Mouse (Mus musculus): ENCODE results near the gene Pde4b.

Gene Pde4b

DNA sequence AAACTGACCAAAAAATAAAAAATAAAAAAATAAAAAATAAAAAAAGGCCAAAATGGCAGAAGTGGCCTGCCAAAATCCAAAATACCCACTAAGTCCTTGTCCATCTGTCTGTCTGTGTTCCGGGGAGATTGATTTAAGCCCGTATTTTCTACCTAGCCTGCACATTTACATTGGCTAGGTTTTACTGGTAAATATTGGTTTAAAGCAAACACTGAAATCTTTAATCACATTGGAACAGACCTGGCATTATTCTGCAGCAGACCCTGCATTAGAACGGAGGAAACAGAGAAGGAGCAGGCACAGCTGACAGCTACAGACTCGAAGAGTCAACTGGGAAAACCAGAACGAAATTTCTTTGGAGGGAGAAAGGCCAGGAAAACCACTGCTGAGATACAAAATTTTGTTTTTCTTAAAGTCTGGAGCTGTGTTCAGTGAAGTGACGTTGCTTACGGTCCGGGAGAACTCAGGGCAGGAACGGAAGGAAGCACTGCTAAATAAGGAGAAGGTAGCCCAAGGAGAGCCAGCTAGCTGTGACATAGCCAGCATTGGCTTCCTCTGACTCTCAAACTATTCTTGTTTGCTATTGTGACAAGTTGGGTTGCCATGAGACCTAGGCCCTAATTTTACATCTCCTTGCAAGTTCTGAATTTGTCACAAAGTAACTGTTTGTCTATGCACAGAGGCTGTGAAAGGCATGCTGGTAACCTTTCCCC, 470.3 kb downstream of the Pde4b start:
- no peak for DNase-seq

DNA sequence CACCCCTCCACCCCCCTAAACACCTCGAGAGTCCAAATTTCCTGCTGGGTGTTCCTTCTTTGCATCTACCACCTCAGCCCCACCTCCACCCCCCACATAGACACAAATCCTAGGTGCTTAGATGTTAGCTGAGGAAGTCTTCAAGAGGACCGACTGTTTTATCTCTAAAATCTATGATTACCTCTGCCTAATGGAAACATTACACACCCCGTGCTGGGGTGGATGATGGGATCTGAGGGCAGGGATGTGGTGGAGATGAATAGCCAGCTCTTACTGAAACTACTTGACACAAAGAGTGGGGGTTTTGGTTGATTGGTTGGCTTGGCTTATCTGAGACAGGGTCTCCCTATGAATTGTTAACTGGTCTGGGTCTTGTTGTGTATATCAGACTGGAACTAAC, 471.0 kb downstream of the Pde4b start:
- no peak for DNase-seq

- no peak for DNase-seq
Measured at GRCm38 (mm10) chr4:102560676-102561280, 473.4 kb downstream of the Pde4b start.

- no peak for DNase-seq
Measured at GRCm38 (mm10) chr4:102563273-102563855, 476.0 kb downstream of the Pde4b start.

- DNase-seq, result no peak
Measured at GRCm38 (mm10) chr4:102564286-102564685, 476.9 kb downstream of the Pde4b start.

DNA sequence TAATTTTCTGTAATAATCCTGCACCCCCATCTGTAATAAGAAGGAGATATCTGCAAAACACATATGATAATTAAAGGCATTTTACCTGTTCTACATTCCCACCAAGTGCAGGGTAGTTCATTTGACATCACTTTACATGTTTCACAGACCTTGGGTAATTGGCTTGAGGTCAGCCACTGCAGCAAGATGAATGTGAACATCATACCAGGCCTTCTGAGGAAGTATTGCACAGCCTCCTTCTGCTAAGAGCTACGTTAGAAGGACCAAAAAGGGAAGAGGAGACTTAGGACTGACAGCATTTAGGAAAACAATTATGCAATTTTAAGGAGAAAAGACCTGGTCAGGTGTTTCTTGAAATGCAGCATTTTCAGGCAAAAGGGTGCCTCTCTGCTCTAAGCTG, 479.1 kb downstream of the Pde4b start:
- DNase-seq, result no peak

GRCm38 (mm10) chr4:102567111-102567510, 479.8 kb downstream of the Pde4b start:
- no peak for DNase-seq

- no peak for DNase-seq
Measured at GRCm38 (mm10) chr4:102567676-102568254, 480.4 kb downstream of the Pde4b start.

GRCm38 (mm10) chr4:102568591-102568990, 481.2 kb downstream of the Pde4b start:
- peak; percentile 74 for DNase-seq

DNA sequence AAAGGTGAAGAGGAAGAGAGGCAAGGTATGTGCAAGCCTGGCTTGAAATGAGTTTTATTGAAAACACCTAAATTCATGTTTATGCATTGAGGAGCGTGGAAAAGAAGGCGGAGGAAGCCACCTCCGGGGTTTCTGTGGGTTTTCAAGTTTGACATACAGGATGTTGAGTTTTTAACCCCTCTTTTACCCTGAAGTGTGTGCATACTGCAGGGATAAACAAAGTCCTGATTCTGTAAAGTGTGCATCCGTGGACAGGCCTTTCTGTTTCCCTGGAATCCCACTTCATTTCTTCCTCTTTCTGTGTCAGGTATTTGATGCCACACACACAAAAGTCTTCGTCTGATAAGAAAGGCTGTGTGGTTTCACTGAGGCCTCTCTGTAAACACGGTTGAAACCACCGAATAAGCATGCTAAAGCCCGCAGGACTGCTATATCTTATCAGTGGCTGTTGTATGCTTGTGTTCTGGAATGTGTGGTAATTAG, 481.8 kb downstream of the Pde4b start:
- DNase-seq, result peak; percentile 25

DNA sequence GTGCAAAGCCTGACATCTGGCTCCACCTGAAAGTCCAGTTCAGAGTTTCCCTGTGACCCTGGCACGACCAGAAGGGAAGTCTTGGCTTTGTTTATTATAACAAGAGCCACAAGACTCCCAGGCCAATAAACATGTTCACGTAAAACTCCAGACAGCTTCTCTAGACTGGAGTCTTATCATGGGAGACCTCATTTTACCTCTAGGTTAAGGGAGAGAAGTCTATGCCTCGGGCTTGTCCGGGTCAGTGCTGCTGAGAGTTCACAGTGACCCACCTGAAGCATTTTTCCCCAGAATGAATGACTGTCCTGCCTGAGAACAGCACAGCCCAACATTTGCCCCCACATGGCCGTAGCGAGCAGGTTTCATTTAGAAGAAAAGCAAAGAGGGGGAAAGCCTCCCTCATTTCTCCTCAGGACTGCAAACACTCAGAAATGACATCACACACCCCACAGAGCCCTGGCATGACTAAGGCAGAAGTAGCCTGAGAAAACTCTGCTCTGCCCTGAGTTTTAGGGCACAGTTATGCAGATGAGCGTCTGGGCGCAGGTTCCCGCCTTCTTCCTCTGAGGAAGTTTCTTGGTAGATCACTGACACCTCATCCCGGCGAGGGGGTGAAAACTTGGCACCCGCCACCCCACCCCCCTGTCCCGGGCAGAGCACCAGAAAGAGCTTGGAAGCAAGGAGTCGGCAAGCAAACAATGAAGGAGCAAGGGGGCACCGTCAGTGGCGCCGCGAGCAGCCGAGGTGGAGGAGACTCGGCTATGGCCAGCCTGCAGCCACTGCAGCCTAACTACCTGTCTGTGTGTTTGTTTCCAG, 482.8 kb downstream of the Pde4b start:
- peak; percentile 78 for DNase-seq

DNA sequence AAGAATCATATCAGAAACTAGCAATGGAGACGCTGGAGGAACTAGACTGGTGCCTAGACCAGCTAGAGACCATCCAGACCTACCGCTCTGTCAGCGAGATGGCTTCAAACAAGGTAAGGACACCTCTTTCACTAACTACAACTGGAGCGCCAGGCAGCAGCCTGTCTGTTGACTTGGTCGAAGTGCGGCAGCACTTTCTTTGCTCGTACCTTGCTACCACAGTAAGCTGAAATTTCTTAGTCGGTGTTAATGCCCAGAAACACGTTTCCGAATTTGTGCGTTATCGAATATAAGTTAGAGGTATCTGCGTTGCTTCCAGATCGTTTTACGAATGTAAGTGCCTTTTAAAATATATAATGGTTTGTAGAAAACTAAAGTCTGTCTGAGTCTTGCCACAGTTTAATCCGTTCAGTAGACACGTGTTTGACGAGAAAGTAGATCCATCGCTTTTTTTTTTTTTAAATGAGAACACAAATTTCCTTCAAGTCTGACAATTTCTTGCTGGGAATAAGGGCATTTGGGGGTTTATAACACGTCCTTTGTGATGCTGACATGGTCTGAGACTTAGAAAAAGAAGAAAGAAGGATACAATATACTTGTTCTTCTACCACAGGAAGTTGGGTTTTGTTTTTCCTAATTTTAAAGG, 483.5 kb downstream of the Pde4b start:
- DNase-seq, result no peak

DNA sequence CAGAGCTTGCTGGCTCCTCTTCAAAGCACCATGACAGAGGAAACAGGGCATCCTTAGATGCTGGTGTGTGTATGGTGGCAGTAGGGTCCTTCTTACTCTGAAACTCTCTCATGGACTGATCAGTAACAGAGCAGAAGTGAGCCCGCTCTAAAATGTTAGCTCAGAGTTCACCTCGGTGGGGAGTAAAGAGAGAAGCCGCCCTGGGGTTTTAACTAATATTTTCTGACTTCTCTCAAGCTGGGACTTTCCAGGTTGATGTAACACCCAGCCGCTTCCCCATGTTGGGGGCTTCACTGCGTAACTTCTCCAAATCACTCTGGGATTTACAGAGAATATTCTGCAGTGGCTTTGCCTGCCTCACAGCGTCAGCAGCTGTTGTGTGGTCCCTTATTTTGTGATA, 484.7 kb downstream of the Pde4b start:
- no peak for DNase-seq

DNA sequence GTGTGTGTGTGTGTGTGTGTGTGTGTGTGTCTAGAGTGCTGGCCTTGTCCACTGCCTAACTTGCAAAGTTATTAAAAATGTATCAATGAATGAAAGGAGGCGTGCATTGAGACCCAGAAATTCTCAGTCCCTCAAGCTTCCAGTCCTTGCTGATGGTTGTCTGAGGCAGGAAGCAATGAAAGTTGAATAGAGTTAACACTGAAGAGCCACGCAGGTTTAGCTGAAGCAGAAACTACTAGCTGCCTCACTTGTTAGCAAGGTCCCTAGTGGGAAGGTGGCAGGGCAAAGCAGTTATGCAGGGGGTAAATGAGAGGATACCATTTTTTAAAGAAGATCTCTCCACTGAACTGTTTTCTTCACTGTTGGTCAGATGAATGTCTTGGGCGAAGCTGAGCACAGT, 485.2 kb downstream of the Pde4b start:
- no peak for DNase-seq

DNA sequence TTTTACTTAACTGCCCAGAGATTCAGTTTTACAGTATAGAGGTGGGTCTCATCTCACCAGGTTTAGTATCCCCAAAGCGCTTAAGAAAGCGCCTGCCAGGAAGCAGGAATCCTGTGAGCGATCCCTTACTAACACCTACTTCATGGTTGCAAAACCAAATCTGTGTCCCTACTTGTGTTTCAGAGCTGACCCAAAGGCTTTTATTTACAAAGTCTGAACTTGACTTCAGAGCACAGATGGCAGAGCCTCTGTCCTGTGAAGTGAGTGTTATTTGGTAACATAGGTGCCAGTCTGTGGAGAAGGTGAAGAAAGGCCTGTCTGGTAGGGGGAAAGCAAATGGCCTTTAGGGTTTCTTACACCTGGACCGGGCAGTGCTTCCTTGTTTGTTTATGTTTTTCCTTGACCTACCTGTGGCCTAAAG, 486.0 kb downstream of the Pde4b start:
- no peak for DNase-seq

GRCm38 (mm10) chr4:102574226-102574625, 486.9 kb downstream of the Pde4b start:
- peak; percentile 35 for DNase-seq

GRCm38 (mm10) chr4:102574666-102575254, 487.4 kb downstream of the Pde4b start:
- no peak for DNase-seq

GRCm38 (mm10) chr4:102576109-102576508, 488.8 kb downstream of the Pde4b start:
- no peak for DNase-seq

- no peak for DNase-seq
Measured at GRCm38 (mm10) chr4:102577636-102578035, 490.3 kb downstream of the Pde4b start.

- DNase-seq, result no peak
Measured at GRCm38 (mm10) chr4:102579051-102579450, 491.7 kb downstream of the Pde4b start.

DNA sequence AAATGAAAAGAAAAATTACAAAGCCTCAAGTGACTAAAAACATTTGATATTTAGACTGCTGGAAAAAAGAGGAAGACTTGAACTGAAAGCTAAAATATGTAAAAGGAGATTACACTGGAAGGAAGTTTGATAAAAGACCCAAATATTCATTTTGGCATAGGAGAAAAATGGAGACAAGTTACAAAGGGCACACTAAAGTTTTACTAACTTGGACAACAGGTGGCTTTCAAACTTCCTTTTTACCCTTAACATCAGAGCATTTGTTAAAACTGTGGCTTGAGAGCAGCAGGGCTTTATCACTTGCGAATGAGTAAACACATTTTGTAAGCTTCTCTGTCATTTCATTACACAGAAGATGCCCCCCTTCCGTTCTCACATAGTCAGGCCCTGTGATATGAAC, 492.4 kb downstream of the Pde4b start:
- no peak for DNase-seq

- DNase-seq, result no peak
Measured at GRCm38 (mm10) chr4:102582165-102582749, 494.9 kb downstream of the Pde4b start.

All from kidney, adult 18-20 months (tissue).